Mouse (Mus musculus): ENCODE data around the gene Fcgrt. TPM values are rescaled to one million over a fixed set of nuclear protein-coding genes. Genes with fewer than 3 reads are reported as not detected.
"Not testable (repeated sequence)": the region's sequence is repeated elsewhere in the genome, so short reads cannot be mapped to it uniquely, and the experiment has no call there.

Fcgrt gene
- total RNA-seq, 2 experiments from 2014 or later: 39.2 to 40.0 TPM

- intact Hi-C loops (cut with DNase I): no loop called here
- DNase-seq: no peak
These were observed 14.7 kb upstream of the Fcgrt start for GRCm38 (mm10) chr7:45118336-45118735.

- intact Hi-C loops (cut with DNase I): no loop called here
- no peak for DNase-seq
These were observed 13.9 kb upstream of the Fcgrt start for GRCm38 (mm10) chr7:45117566-45117965.

GRCm38 (mm10) chr7:45113476-45113875, 9.8 kb upstream of the Fcgrt start:
- intact Hi-C loops (cut with DNase I): no loop called here
- DNase-seq: no peak

GRCm38 (mm10) chr7:45112529-45112928, 8.9 kb upstream of the Fcgrt start:
- intact Hi-C loops (cut with DNase I): no loop called here
- no peak for DNase-seq

GRCm38 (mm10) chr7:45111940-45112339, 8.3 kb upstream of the Fcgrt start:
- intact Hi-C loops (cut with DNase I): no loop called here
- no peak for DNase-seq

- not testable (repeated sequence) for DNase-seq
These were observed 6.4 kb upstream of the Fcgrt start for GRCm38 (mm10) chr7:45110089-45110488.

GRCm38 (mm10) chr7:45107052-45107645, 3.5 kb upstream of the Fcgrt start:
- no peak for DNase-seq
- intact Hi-C loops (cut with DNase I): no loop called here

More at GRCm38 (mm10) chr7:45110089-45110488, 6.4 kb upstream of the Fcgrt start:
- intact Hi-C loops (cut with DNase I): not testable (repeated sequence)

- intact Hi-C loops (cut with DNase I): no loop called here
- DNase-seq: no peak
These were observed 2.8 kb upstream of the Fcgrt start for GRCm38 (mm10) chr7:45106441-45106840.

GRCm38 (mm10) chr7:45105491-45105890, 1.8 kb upstream of the Fcgrt start:
- no peak for DNase-seq
- intact Hi-C loops (cut with DNase I): no loop called here

GRCm38 (mm10) chr7:45104941-45105340, 1.3 kb upstream of the Fcgrt start:
- no peak for DNase-seq
- intact Hi-C loops (cut with DNase I): no loop called here

- peak in 1 of 2 experiments; percentile 44 for DNase-seq
- intact Hi-C loops (cut with DNase I): no loop called here
These were observed 588 bp downstream of the Fcgrt start for GRCm38 (mm10) chr7:45102940-45103585.

- DNase-seq: no peak
- intact Hi-C loops (cut with DNase I): no loop called here
These were observed 1.2 kb downstream of the Fcgrt start for GRCm38 (mm10) chr7:45102441-45102840.

- intact Hi-C loops (cut with DNase I): no loop called here
- no peak for DNase-seq
These were observed 3.6 kb downstream of the Fcgrt start for GRCm38 (mm10) chr7:45100046-45100445.

- intact Hi-C loops (cut with DNase I): no loop called here
- no peak for DNase-seq
These were observed 5.0 kb downstream of the Fcgrt start for GRCm38 (mm10) chr7:45098541-45099240.

GRCm38 (mm10) chr7:45097479-45097878, 6.2 kb downstream of the Fcgrt start:
- no peak for DNase-seq
- intact Hi-C loops (cut with DNase I): no loop called here

- intact Hi-C loops (cut with DNase I); DNase-seq: not testable (repeated sequence)
These were observed 7.7 kb downstream of the Fcgrt start for GRCm38 (mm10) chr7:45095965-45096364.

- no peak for DNase-seq
These were observed 8.3 kb downstream of the Fcgrt start for GRCm38 (mm10) chr7:45095367-45095766.

GRCm38 (mm10) chr7:45094121-45094520, 9.5 kb downstream of the Fcgrt start:
- no peak for DNase-seq
- intact Hi-C loops (cut with DNase I): no loop called here

More at GRCm38 (mm10) chr7:45095367-45095766, 8.3 kb downstream of the Fcgrt start:
- intact Hi-C loops (cut with DNase I): no loop called here

GRCm38 (mm10) chr7:45093516-45093905, 10.1 kb downstream of the Fcgrt start:
- no peak for DNase-seq
- intact Hi-C loops (cut with DNase I): no loop called here

GRCm38 (mm10) chr7:45092828-45093515, 10.7 kb downstream of the Fcgrt start:
- intact Hi-C loops (cut with DNase I): no loop called here

GRCm38 (mm10) chr7:45092048-45092447, 11.6 kb downstream of the Fcgrt start, which contains the start of gene Rcn3:
Gene Rcn3 (minus strand): TSS chr7:45092221.
- intact Hi-C loops (cut with DNase I): no loop called here
- DNase-seq: peak; percentile 75 to 83

More at GRCm38 (mm10) chr7:45092828-45093515, 10.7 kb downstream of the Fcgrt start:
- no peak for DNase-seq

Data from gastrocnemius, postnatal 36 days (tissue).